Mouse (Mus musculus) natural killer cell, adult 2 months (primary cell): ENCODE data around the gene Ptbp3.

Source experiments
- DNase-seq, 2 experiments: peaks; one replicate each; pipeline ENCODE4 v3.0.0; 2022; ENCODE audit warnings: low spot score in 2 of 2

The Ptbp3 gene

GRCm38 (mm10) chr4:59437990-59438854 lies 110.9 kb downstream of the Ptbp3 start, which contains the start of gene Susd1:
Susd1 (minus strand) TSS chr4:59438633.
- DNase-seq, result peak in 1 of 2 experiments; percentile 54

- peak in 1 of 2 experiments; percentile 24 for DNase-seq
Measured at GRCm38 (mm10) chr4:59435951-59436350, 113.2 kb downstream of the Ptbp3 start.

GRCm38 (mm10) chr4:59434039-59434438 lies 115.1 kb downstream of the Ptbp3 start:
- no peak for DNase-seq

- DNase-seq, result no peak
Measured at GRCm38 (mm10) chr4:59429128-59429527, 120.0 kb downstream of the Ptbp3 start.

- DNase-seq, result no peak
Measured at GRCm38 (mm10) chr4:59426429-59426828, 122.7 kb downstream of the Ptbp3 start.

- no peak for DNase-seq
Measured at GRCm38 (mm10) chr4:59422808-59423207, 126.4 kb downstream of the Ptbp3 start.

- no peak for DNase-seq
Measured at GRCm38 (mm10) chr4:59422025-59422783, 127.0 kb downstream of the Ptbp3 start.
